Mouse (Mus musculus) forebrain, embryonic 12.5 days (tissue): ENCODE data around the gene Cox7a1. TPM values are rescaled to one million over a fixed set of nuclear protein-coding genes. Genes with fewer than 3 reads are reported as not detected.
A peak's percentile ranks its signal among the peaks of the same experiment; 100 is the strongest.
"Not testable (repeated sequence)": the region's sequence is repeated elsewhere in the genome, so short reads cannot be mapped to it uniquely, and the experiment has no call there.

ENCODE experiments used
- ATAC-seq: fragments of 200-750 bp; cut with Nextera tagmentation; 2 replicates; pipeline ENCODE4 v1.8.0; 2017; ENCODE audit warnings: moderate TSS enrichment; ENCODE audit not compliant: low FRiP score
- H3K27ac ChIP-seq: fragments of 300-500 bp; sonication (generic); 2 replicates; pipeline ENCODE4 v1.5.1; 2016; ENCODE audit warnings: mild to moderate bottlenecking
- H3K27me3 ChIP-seq: fragments of 300-500 bp; sonication (generic); 2 replicates; pipeline ENCODE4 v1.6.1; 2016; ENCODE audit warnings: mild to moderate bottlenecking
- H3K36me3 ChIP-seq: fragments of 300-500 bp; sonication (generic); replicated peaks from 2 replicates; pipeline ENCODE4 v1.6.1; 2016; ENCODE audit warnings: mild to moderate bottlenecking
- H3K4me1 ChIP-seq: fragments of 300-500 bp; sonication (generic); 2 replicates; pipeline ENCODE4 v1.6.1; 2016
- H3K4me2 ChIP-seq: fragments of 300-500 bp; sonication (generic); 2 replicates; pipeline ENCODE4 v1.6.1; 2016; ENCODE audit warnings: mild to moderate bottlenecking, moderate library complexity
- H3K4me3 ChIP-seq: fragments of 300-500 bp; sonication (generic); replicated peaks from 2 replicates; pipeline ENCODE4 v1.5.1; 2016; ENCODE audit warnings: mild to moderate bottlenecking
- H3K9ac ChIP-seq: fragments of 300-500 bp; sonication (generic); 2 replicates; pipeline ENCODE4 v1.6.1; 2016; ENCODE audit warnings: mild to moderate bottlenecking
- H3K9me3 ChIP-seq: fragments of 300-500 bp; sonication (generic); 2 replicates; pipeline ENCODE4 v1.6.1; 2016
- WGBS: fragments of 180-500 bp; shearing (Covaris S2); methylation state at CpG from one replicate; pipeline ENCODE4 v1.1.7; 2016; 5-methylcytosine and 5-hydroxymethylcytosine counted together
- polyA plus RNA-seq: library from polyadenylated mRNA; unstranded; fragments of >200 nt; fragmentation: Nextera tagmentation; extraction: Ambion mirVana; gene quantifications from 2 replicates; pipeline ENCODE4 v1.2.1, GENCODE M21; 2016

Cox7a1 gene
- polyA plus RNA-seq, 1 experiment from 2014 or later, result 3.0 TPM

DNA sequence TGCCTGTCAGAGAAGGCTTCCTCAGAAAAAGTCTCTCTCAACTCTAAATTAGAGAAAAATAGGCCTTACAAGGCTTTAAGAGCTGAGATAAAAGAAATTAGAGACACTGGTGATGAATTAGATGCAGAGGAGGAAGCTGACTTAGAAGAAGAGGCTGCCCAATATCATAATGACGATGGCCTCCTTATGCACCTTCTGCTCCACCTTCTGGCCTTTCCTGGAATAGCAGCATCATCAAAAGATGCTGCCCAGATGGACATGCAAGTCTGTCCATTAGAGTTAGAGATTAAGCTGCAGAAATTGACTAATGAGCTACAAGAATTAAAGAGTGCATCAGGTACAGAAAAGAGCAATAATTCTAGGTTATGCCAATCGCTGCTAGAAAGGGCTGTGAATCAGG, 21.4 kb downstream of the Cox7a1 start:
- Histone ChIP-seq H3K9ac (no peak overlapping the region), H3K27me3 (0 out of 2 replicates have a peak, but pooled peaks cover 3% of the 10 kb centered on the region), H3K36me3 (no peaks in the 10 kb centered on the region), H3K9me3 (no peaks in the 10 kb centered on the region), H3K4me3 (no peak overlapping the region), H3K4me2 (no peak overlapping the region), H3K27ac (no peak overlapping the region), H3K4me1 (no peaks in the 10 kb centered on the region; the same call in 1 of the 2 replicates)
- no peak for ATAC-seq
- WGBS, result 8% methylated on average over 2 of the region's 2 CpGs

DNA sequence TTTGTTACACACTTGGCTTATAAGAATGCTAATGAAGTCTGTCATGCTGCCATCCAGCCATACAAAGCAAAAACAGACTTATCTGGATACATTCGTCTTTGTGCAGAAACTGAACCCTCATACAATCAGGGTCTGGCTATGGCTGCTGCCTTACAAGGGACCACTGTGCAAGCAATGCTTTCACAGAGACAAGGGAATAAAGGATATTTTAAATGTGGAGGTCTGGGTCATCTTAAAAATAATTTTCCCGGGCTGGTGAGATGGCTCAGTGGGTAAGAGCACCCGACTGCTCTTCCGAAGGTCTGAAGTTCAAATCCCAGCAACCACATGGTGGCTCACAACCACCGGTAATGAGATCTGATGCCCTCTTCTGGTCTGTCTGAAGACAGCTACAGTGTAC, 22.4 kb downstream of the Cox7a1 start:
- not testable (repeated sequence) for H3K4me1 ChIP-seq, H3K27me3 ChIP-seq, H3K4me3 ChIP-seq, H3K4me2 ChIP-seq, H3K9me3 ChIP-seq, H3K36me3 ChIP-seq, H3K27ac ChIP-seq, ATAC-seq, H3K9ac ChIP-seq
- 64% methylated on average over 5 of the region's 5 CpGs for WGBS

DNA sequence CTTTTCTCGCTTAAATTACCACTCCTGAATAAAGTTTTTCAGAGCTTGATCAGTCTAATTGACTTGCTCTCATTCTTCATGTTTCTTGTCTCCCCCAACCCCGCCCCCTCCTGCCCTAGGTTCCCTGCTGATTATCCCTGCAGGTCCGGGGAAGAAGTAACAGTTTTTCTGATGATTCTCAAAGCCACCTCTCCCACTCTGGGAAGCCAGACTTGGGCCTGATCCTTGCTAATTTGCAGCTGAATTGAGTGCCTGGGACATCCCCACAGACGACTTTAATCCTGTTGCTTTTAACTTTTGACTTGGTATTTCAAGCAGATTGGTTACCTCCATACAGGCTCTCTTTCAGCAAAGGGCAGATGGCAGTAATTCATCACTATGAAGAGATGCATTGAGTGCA, 27.1 kb downstream of the Cox7a1 start:
- Histone ChIP-seq H3K36me3 (no peaks in the 10 kb centered on the region), H3K4me1 (no peaks in the 10 kb centered on the region), H3K4me3 (no peak overlapping the region), H3K27ac (no peak overlapping the region), H3K4me2 (no peak overlapping the region), H3K9ac (no peak overlapping the region), H3K9me3 (no peaks in the 10 kb centered on the region), H3K27me3 (no peaks in the 10 kb centered on the region)
- no peak for ATAC-seq
- WGBS, result 20% methylated on average over 4 of the region's 4 CpGs

GRCm38 (mm10) chr7:30213881-30214280, 29.9 kb downstream of the Cox7a1 start:
- H3K4me1 ChIP-seq, result peaks cover under 1% of the 10 kb centered on the region
- H3K4me3 ChIP-seq, result no peak overlapping the region
- ATAC-seq, result no peak
- no peaks in the 10 kb centered on the region for H3K36me3 ChIP-seq
- no peaks in the 10 kb centered on the region for H3K9me3 ChIP-seq
- WGBS, result 97% methylated on average over 3 of the region's 3 CpGs
- no peak overlapping the region for H3K27ac ChIP-seq
- no peak overlapping the region for H3K9ac ChIP-seq
- H3K27me3 ChIP-seq, result no peaks in the 10 kb centered on the region
- no peak overlapping the region for H3K4me2 ChIP-seq

GRCm38 (mm10) chr7:30215875-30216274, 31.9 kb downstream of the Cox7a1 start:
- WGBS, result 72% methylated on average over 3 of the region's 3 CpGs
- H3K9ac ChIP-seq, result no peak overlapping the region
- H3K4me3 ChIP-seq, result no peak overlapping the region
- no peak overlapping the region for H3K4me2 ChIP-seq
- ATAC-seq, result no peak
- no peak overlapping the region for H3K27ac ChIP-seq
- H3K4me1 ChIP-seq, result peaks cover 15% of the 10 kb centered on the region
- no peaks in the 10 kb centered on the region for H3K27me3 ChIP-seq
- no peaks in the 10 kb centered on the region for H3K36me3 ChIP-seq
- H3K9me3 ChIP-seq, result no peaks in the 10 kb centered on the region

DNA sequence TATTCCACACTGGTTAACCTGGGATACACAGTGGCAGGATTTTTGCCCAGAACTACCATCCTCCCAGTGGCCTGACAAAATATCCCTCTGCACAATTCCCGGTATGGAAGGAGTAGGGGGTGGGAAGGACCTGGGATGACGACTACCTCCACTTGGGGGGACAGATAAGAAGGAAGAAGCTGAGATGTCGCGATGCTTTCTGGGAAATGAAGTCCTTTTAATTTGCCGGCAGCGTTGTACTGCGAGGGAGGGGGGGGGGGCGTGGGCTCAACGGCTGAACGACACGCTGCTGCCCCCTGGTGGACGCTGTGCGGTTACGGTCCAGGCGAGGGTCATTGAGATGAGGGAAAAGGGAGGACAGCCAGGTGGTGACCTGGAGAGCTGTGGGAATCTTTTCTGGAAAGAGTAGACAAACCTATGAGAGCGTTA, 32.8 kb downstream of the Cox7a1 start:
- peak; percentile 77 for ATAC-seq
- Histone ChIP-seq H3K9me3 (no peaks in the 10 kb centered on the region), H3K36me3 (no peaks in the 10 kb centered on the region), H3K9ac (no peak overlapping the region), H3K27me3 (no peaks in the 10 kb centered on the region), H3K4me1 (peaks cover 15% of the 10 kb centered on the region), H3K4me3 (no peak overlapping the region), H3K27ac (no peak overlapping the region), H3K4me2 (peak overlapping the region; percentile 32; the same call in 1 of the 2 replicates)
- under 1% methylated on average over 16 of the region's 16 CpGs for WGBS

DNA sequence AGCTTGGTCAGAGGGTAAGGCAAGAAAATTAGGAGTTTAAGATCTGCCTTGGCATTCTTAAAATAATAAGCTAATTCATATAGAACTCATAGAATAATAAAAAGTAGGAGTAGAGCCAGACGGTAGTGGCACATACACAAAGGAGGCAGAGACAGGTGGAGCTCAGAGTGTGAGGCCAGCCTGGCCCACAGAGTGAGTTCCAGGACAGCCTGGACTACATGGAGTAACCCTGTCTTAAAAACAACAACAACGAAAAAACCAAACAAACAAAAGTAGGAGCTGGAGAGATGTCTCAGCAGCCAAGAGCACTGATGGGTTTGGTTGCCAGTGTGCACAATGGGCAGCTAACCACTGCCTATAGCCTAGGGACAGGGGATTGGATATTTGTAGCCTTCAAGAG, 33.3 kb downstream of the Cox7a1 start:
- 77% methylated on average over 2 of the region's 2 CpGs for WGBS
- ATAC-seq, result peak; percentile 52; the same call in 1 of the 2 replicates

GRCm38 (mm10) chr7:30219293-30220007, 35.5 kb downstream of the Cox7a1 start:
- peaks cover 17% of the 10 kb centered on the region for H3K36me3 ChIP-seq
- WGBS, result 6% methylated on average over 16 of the region's 16 CpGs
- peak; percentile 53 for ATAC-seq
- no peaks in the 10 kb centered on the region for H3K27me3 ChIP-seq
- no peak overlapping the region for H3K27ac ChIP-seq
- H3K4me3 ChIP-seq, result peak overlapping the region; percentile 38
- H3K4me1 ChIP-seq, result peaks cover 15% of the 10 kb centered on the region
- no peaks in the 10 kb centered on the region for H3K9me3 ChIP-seq
- peak overlapping the region; percentile 71 for H3K4me2 ChIP-seq
- peak overlapping the region; percentile 51 for H3K9ac ChIP-seq

More for the DNA sequence above, 33.3 kb downstream of the Cox7a1 start:
- Histone ChIP-seq H3K4me2 (no peak overlapping the region), H3K9me3 (no peaks in the 10 kb centered on the region), H3K4me1 (peaks cover 15% of the 10 kb centered on the region), H3K27me3 (no peaks in the 10 kb centered on the region), H3K4me3 (no peak overlapping the region), H3K27ac (no peak overlapping the region), H3K36me3 (no peaks in the 10 kb centered on the region; the same call in 1 of the 2 replicates), H3K9ac (no peak overlapping the region)

DNA sequence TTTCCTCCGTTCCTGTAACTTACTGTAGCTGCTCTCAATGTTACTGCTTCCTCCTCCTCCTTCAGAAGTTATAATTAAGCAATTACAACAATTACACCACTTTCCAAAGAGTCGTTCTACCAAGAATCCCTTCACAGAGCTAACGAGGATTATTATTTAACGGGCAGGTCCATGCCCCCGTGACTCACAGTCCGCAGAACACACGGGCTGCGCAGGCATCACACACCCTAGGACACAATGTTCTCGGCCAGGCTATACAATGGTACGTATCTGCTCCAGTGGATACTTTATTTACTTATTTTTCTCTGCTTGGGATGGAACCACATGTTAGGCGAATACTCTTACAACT, 36.0 kb downstream of the Cox7a1 start:
- Histone ChIP-seq H3K9me3 (no peaks in the 10 kb centered on the region), H3K27me3 (no peaks in the 10 kb centered on the region), H3K4me3 (peak overlapping the region; percentile 38), H3K27ac (no peak overlapping the region), H3K4me2 (peak overlapping the region; percentile 71), H3K36me3 (peaks cover 22% of the 10 kb centered on the region), H3K9ac (peak overlapping the region; percentile 51), H3K4me1 (peaks cover 15% of the 10 kb centered on the region)
- no peak for ATAC-seq
- WGBS, result 22% methylated on average over 11 of the region's 11 CpGs

DNA sequence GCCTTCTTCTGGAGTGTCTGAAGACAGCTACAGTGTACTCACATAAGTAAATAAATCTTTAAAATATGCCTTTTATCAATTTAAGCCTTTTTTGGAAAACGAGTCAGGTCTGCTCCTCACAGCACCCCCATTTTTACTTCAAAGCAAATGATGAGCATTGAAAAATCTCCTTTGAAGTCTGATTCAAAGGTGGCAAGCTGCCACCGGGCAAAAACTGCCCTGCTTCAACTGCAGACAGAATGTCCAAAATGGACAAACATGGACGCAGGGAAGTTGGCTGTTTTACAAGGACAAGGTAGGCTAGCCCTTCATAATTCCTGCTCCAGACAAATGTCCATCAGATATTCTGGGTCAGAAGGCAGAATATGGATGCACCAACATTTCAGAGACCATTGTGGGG, 37.5 kb downstream of the Cox7a1 start:
- 94% methylated on average over 3 of the region's 3 CpGs for WGBS
- Histone ChIP-seq H3K36me3 (peaks cover 33% of the 10 kb centered on the region), H3K9me3 (no peaks in the 10 kb centered on the region), H3K27me3 (no peaks in the 10 kb centered on the region), H3K27ac (no peak overlapping the region), H3K4me2 (no peak overlapping the region), H3K9ac (no peak overlapping the region), H3K4me3 (no peak overlapping the region), H3K4me1 (peaks cover 15% of the 10 kb centered on the region)
- no peak for ATAC-seq

GRCm38 (mm10) chr7:30222205-30222604, 38.3 kb downstream of the Cox7a1 start:
- ATAC-seq, result no peak
- no peaks in the 10 kb centered on the region for H3K27me3 ChIP-seq
- no peaks in the 10 kb centered on the region for H3K9me3 ChIP-seq
- H3K27ac ChIP-seq, result no peak overlapping the region
- H3K4me2 ChIP-seq, result no peak overlapping the region
- no peak overlapping the region for H3K9ac ChIP-seq
- H3K4me3 ChIP-seq, result no peak overlapping the region
- peaks cover 41% of the 10 kb centered on the region for H3K36me3 ChIP-seq
- peaks cover 15% of the 10 kb centered on the region for H3K4me1 ChIP-seq
- WGBS, result 89% methylated on average over 5 of the region's 5 CpGs

DNA sequence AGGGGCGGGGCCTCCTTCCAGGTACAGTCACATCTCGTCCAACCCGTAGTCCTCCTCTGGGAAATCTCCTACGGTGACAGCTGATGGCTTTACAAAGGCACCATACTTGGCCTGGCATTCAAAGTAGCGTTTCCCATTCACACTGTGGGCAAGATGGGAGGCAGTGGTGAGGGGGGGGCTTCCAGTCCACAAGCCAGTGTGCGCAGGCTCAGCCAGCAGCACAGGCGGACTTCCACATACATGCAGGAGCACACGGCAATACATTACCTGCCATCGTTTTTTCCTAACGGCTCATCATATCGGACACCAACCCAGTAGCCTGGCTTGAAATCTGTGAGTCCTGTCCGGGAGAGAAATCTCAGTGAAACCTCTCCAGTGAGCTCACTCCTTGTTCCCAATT, 40.3 kb downstream of the Cox7a1 start:
- Histone ChIP-seq H3K9ac (no peak overlapping the region), H3K9me3 (no peaks in the 10 kb centered on the region), H3K27me3 (no peaks in the 10 kb centered on the region), H3K36me3 (peaks cover 52% of the 10 kb centered on the region), H3K4me2 (no peak overlapping the region), H3K27ac (no peak overlapping the region), H3K4me3 (no peak overlapping the region), H3K4me1 (peaks cover 11% of the 10 kb centered on the region)
- ATAC-seq, result no peak
- WGBS, result 96% methylated on average over 12 of the region's 12 CpGs

DNA sequence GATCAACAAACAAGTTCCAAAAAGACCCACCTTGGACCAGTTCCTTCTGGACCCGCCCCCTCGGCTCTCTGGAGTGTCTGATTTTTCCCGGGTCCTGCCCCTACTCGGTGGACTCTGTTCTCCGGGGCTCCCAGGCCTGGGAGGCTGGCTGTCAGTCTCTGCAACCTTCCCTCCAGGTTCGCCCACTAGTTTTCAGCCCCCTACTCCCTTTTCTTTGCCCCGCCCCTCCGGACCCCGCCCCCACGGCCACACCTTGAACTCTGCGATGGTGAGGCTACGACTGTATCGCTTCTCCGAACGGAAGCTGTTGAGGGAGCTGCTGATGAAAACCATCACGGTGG, 47.4 kb downstream of the Cox7a1 start:
- Histone ChIP-seq H3K27me3 (no peaks in the 10 kb centered on the region), H3K4me2 (peak overlapping the region; percentile 83), H3K9ac (peak overlapping the region; percentile 73), H3K36me3 (peaks cover 48% of the 10 kb centered on the region), H3K4me3 (peak overlapping the region; percentile 74), H3K27ac (peak overlapping the region; percentile 96), H3K4me1 (peaks cover 20% of the 10 kb centered on the region), H3K9me3 (no peaks in the 10 kb centered on the region)
- WGBS, result under 1% methylated on average over 16 of the region's 16 CpGs
- ATAC-seq, result no peak; the same call in none of the 2 replicates
